Mouse (Mus musculus): Measurements from ENCODE around the gene Pdzd2. TPM values are rescaled to one million over a fixed set of nuclear protein-coding genes. Genes with fewer than 3 reads are reported as not detected.
"Not testable (repeated sequence)": the region's sequence is repeated elsewhere in the genome, so short reads cannot be mapped to it uniquely, and the experiment has no call there.

Gene Pdzd2
- polyA plus RNA-seq, 1 experiment from 2014 or later: 7.3 TPM

DNA sequence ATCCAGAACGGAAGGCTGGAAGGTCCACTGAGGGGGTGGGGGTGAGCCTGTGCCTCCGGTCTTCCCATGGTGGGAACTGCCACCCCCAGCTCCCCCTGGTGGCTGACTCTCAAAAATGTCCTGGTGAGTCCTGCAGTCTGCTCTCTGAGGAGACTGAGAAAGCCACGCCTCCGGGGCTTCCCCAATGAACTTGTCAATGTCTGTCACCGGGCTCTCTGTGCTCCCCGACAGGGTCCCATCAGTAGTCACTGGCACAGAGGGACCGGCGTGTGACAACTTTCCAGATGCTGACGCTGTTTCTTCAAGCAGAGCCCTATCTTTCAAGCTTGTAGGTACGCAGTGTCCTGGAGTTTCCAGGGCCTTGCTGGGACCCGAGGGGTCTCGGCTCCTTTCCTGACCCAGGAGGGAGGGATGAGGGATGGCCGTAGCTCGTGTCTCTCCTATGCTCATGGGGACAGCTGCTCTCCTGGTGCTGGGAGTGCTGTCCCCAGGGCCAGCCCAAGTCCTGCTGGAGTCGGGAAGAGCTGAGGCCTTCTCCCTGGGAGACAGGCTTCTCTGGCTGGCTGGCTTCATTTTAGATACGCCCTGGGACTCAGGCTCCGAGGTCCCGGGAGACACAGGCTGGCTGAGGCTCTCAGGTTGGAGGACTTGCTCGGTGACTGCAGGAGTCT, 363.9 kb downstream of the Pdzd2 start:
- 2% methylated on average over 19 of the region's 19 CpGs for WGBS
- Histone ChIP-seq H3K9me3 (no peaks in the 10 kb centered on the region), H3K27ac (peak overlapping the region; percentile 78), H3K4me1 (peaks cover 26% of the 10 kb centered on the region), H3K36me3 (peaks cover 9% of the 10 kb centered on the region), H3K4me3 (peak overlapping the region; percentile 57), H3K27me3 (ENCODE audit: insufficient read depth, poor library complexity, severe bottlenecking) (peaks cover 10% of the 10 kb centered on the region; the same call in 1 of the 2 replicates)
- peak; percentile 93 for DNase-seq (ENCODE audit: low spot score)

DNA sequence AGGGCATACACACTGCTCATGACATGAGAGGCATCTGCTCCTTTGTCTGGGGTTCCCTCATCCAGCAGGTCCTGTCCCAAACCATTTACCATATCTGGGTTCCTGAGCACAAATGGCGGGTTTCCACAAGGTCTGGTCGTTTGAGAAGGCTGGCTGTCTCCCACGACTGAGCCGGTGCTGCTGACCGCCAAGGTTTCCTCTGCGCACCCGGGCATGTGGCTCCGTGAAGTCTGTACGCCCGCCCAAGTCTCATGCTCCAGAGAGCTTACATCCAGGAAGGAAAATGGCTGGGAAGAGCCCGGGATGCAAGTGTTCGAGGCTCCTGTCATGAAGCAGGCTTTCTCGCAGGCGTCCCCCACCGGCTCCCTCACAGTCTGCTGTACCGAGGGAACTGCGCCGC, 364.8 kb downstream of the Pdzd2 start:
- Histone ChIP-seq H3K4me3 (peak overlapping the region; percentile 57), H3K27me3 (ENCODE audit: insufficient read depth, poor library complexity, severe bottlenecking) (peaks cover 10% of the 10 kb centered on the region; the same call in 1 of the 2 replicates), H3K9me3 (no peaks in the 10 kb centered on the region), H3K27ac (peak overlapping the region; percentile 78), H3K4me1 (peaks cover 26% of the 10 kb centered on the region), H3K36me3 (peaks cover 9% of the 10 kb centered on the region)
- no peak for DNase-seq (ENCODE audit: low spot score)
- 47% methylated on average over 18 of the region's 18 CpGs for WGBS

- WGBS: 76% methylated on average over 6 of the region's 6 CpGs
- peaks cover 10% of the 10 kb centered on the region; the same call in 1 of the 2 replicates for H3K27me3 ChIP-seq (ENCODE audit: insufficient read depth, poor library complexity, severe bottlenecking)
- H3K36me3 ChIP-seq: peaks cover 9% of the 10 kb centered on the region
- no peak overlapping the region for H3K4me3 ChIP-seq
- peaks cover 26% of the 10 kb centered on the region for H3K4me1 ChIP-seq
- no peak for DNase-seq (ENCODE audit: low spot score)
- H3K27ac ChIP-seq: no peak overlapping the region
- no peaks in the 10 kb centered on the region for H3K9me3 ChIP-seq
These were observed 365.8 kb downstream of the Pdzd2 start for GRCm38 (mm10) chr15:12373918-12374317.

- Histone ChIP-seq H3K27me3 (ENCODE audit: insufficient read depth, poor library complexity, severe bottlenecking) (peaks cover 10% of the 10 kb centered on the region; the same call in 1 of the 2 replicates), H3K9me3 (no peaks in the 10 kb centered on the region), H3K4me3 (no peak overlapping the region), H3K36me3 (peaks cover 9% of the 10 kb centered on the region), H3K27ac (no peak overlapping the region), H3K4me1 (peaks cover 28% of the 10 kb centered on the region)
- WGBS: 72% methylated on average over 14 of the region's 14 CpGs
- no peak for DNase-seq (ENCODE audit: low spot score)
These were observed 366.2 kb downstream of the Pdzd2 start for GRCm38 (mm10) chr15:12373496-12373895.

DNA sequence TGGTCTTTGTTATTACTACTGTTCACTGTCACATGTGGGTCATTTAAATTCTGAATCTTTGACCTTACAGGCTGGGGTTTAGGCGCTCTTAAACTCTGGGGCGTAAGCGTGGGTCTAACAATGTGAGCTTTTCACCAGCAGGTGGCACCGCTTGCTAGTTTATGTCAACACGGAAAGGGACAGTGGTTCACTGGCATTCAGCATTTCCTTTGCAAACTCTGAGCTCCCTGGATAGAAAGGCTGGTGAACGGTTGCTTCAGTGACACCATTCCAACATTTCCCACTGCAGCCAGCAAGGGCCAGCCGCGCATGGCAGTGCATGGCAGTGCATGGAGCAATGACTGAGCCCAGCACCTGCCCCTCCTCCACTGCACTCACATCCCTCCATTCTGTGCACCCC, 368.5 kb downstream of the Pdzd2 start:
- WGBS: 6% methylated on average over 8 of the region's 8 CpGs
- peak overlapping the region; percentile 48; the same call in 1 of the 2 replicates for H3K27ac ChIP-seq
- H3K27me3 ChIP-seq (ENCODE audit: insufficient read depth, poor library complexity, severe bottlenecking): peaks cover 10% of the 10 kb centered on the region; the same call in 1 of the 2 replicates

GRCm38 (mm10) chr15:12370096-12370495, 369.6 kb downstream of the Pdzd2 start:
- 89% methylated on average over 3 of the region's 3 CpGs for whole genome bisulfite sequencing
- Histone ChIP-seq H3K36me3 (peaks cover 9% of the 10 kb centered on the region), H3K9me3 (no peaks in the 10 kb centered on the region), H3K27ac (no peak overlapping the region), H3K4me1 (peaks cover 41% of the 10 kb centered on the region), H3K4me3 (no peak overlapping the region), H3K27me3 (ENCODE audit: insufficient read depth, poor library complexity, severe bottlenecking) (peaks cover 10% of the 10 kb centered on the region; the same call in 1 of the 2 replicates)
- no peak for DNase-seq (ENCODE audit: low spot score)

More for the DNA sequence above, 368.5 kb downstream of the Pdzd2 start:
- peaks cover 42% of the 10 kb centered on the region for H3K4me1 ChIP-seq
- no peaks in the 10 kb centered on the region for H3K9me3 ChIP-seq
- H3K36me3 ChIP-seq: peaks cover 9% of the 10 kb centered on the region
- no peak overlapping the region for H3K4me3 ChIP-seq
- DNase-seq (ENCODE audit: low spot score): peak; percentile 90

DNA sequence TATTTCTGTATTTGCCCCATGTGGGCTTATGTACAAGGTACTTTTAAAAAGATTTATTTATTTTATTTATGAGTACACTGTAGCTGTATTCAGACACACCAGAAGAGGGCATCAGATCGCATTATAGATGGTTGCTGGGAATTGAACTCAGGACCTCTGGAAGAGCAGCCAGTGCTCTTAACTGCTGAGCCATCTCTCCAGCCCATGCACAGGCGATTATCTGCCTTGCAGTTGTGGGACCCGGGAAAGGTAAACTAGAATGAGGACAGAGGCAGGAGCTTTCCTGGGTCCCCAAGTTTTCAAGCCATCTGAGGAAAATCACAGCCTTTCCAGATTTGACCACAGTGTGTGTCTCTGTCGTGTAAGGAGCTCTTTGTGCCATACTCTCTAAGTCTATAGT, 370.9 kb downstream of the Pdzd2 start:
- 72% methylated on average over 4 of the region's 4 CpGs for WGBS
- Histone ChIP-seq H3K36me3 (peaks cover 4% of the 10 kb centered on the region), H3K4me1 (peaks cover 38% of the 10 kb centered on the region), H3K9me3 (no peaks in the 10 kb centered on the region), H3K27me3 (ENCODE audit: insufficient read depth, poor library complexity, severe bottlenecking) (peaks cover 4% of the 10 kb centered on the region; the same call in 1 of the 2 replicates), H3K4me3 (no peak overlapping the region), H3K27ac (no peak overlapping the region)
- no peak for DNase-seq (ENCODE audit: low spot score)

- Histone ChIP-seq H3K9me3 (no peaks in the 10 kb centered on the region), H3K4me1 (peaks cover 36% of the 10 kb centered on the region), H3K27me3 (ENCODE audit: insufficient read depth, poor library complexity, severe bottlenecking) (peaks cover 3% of the 10 kb centered on the region; the same call in 1 of the 2 replicates), H3K27ac (peak overlapping the region; percentile 77), H3K4me3 (no peak overlapping the region), H3K36me3 (peaks cover 6% of the 10 kb centered on the region; the same call in 1 of the 2 replicates)
- no peak for DNase-seq (ENCODE audit: low spot score)
- WGBS: 85% methylated on average over 11 of the region's 11 CpGs
These were observed 371.4 kb downstream of the Pdzd2 start for GRCm38 (mm10) chr15:12368357-12368756.

- peak; percentile 91 for DNase-seq (ENCODE audit: low spot score)
- Histone ChIP-seq H3K36me3 (0 out of 2 replicates have a peak, but pooled peaks cover 4% of the 10 kb centered on the region), H3K4me3 (peak overlapping the region; percentile 32; the same call in 1 of the 2 replicates), H3K9me3 (no peaks in the 10 kb centered on the region), H3K27me3 (ENCODE audit: insufficient read depth, poor library complexity, severe bottlenecking) (no peaks in the 10 kb centered on the region), H3K27ac (peak overlapping the region; percentile 77), H3K4me1 (peaks cover 35% of the 10 kb centered on the region)
- WGBS: 13% methylated on average over 13 of the region's 13 CpGs
These were observed 372.2 kb downstream of the Pdzd2 start for GRCm38 (mm10) chr15:12367306-12368080.

DNA sequence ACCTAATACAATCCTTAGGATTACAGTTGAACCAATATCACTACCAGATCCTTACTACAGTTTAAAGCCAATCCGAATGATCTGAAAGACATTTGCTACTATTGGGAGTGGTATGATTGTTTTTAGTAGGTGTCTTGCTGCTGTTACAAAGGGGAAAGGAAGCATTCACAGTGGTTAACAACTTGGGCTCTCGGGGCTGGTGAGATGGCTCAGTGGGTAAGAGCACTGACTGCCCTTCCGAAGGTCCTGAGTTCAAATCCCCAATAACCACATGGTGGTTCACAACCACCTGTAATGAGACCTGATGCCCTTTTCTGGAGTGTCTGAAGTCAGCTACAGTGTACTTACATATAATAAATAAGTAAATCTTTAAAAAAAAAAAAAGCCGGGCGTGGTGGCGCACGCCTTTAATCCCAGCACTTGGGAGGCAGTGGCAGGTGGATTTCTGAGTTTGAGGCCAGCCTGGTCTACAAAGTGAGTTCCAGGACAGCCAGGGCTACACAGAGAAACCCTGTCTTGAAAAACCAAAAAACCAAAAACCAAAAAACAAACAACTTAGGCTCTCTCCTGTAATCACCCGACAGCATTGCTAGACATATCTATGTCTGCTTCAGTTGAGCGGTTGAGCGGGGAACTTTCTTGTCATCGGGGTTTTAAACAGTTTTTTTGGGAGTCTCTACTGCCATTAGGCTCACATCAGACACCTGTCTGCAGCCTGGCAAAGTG, 373.0 kb downstream of the Pdzd2 start:
- WGBS: 82% methylated on average over 11 of the region's 11 CpGs
- H3K27ac ChIP-seq: peak overlapping the region; percentile 77; the same call in 1 of the 2 replicates
- peaks cover 35% of the 10 kb centered on the region for H3K4me1 ChIP-seq

DNA sequence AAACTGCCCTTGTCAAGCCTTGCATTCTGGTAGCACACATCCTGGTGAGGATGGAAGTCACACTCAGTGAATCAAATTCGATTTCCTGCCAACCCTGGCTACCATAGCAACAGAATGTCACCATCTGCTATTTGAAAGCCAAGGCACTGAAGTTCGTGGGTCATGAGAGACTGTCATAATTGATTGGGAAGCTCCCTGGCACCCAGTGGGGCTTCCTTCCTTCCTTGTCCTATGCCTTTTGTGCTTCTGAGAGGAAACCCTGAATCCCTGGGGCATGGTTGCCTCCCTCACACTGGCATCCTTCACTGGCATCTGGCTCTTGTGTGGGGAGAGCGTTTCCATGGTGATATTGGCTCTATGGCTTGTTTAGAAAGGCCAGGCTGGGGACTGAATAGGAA, 373.7 kb downstream of the Pdzd2 start:
- WGBS: 49% methylated on average over 3 of the region's 3 CpGs
- no peaks in the 10 kb centered on the region for H3K9me3 ChIP-seq
- H3K36me3 ChIP-seq: 0 out of 2 replicates have a peak, but pooled peaks cover 6% of the 10 kb centered on the region
- no peak overlapping the region for H3K4me3 ChIP-seq
- peak overlapping the region; percentile 52 for H3K27ac ChIP-seq
- H3K27me3 ChIP-seq (ENCODE audit: insufficient read depth, poor library complexity, severe bottlenecking): no peaks in the 10 kb centered on the region
- DNase-seq (ENCODE audit: low spot score): no peak
- H3K4me1 ChIP-seq: peaks cover 30% of the 10 kb centered on the region

More for the DNA sequence above, 373.0 kb downstream of the Pdzd2 start:
- H3K27me3 ChIP-seq (ENCODE audit: insufficient read depth, poor library complexity, severe bottlenecking); H3K9me3 ChIP-seq; DNase-seq (ENCODE audit: low spot score); H3K36me3 ChIP-seq; H3K4me3 ChIP-seq: not testable (repeated sequence)

DNA sequence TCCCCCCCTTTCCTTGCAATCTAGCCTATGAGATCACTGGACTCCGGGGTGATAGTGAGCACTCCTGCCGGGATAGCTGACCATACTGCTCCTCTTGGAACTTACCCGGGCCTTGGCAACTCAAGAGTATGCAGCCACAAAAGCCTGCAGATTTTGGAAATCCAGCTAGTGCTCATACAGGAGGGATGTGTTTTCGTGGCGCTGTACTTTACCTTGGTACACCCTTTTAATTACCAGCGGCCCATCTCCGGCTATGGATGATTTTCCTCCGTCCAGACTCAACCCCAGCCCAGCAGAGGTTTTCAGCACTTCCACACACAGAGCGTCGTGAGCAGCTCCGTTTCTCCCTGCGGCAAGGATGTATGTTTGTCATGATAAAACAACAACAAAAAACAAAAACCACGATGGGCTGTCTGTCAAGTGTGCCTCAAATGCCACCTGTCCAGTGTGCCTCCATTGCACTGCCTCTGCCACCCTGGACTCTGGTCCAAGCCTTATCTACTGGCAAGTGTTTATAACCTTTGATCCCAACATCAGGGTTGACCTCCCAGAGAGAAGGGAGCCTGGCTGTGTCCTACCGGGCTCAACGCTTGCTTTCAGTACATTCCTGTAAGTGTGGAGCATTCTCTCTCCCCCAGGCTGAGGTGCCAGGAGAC, 374.2 kb downstream of the Pdzd2 start:
- H3K27me3 ChIP-seq (ENCODE audit: insufficient read depth, poor library complexity, severe bottlenecking): no peaks in the 10 kb centered on the region
- no peak overlapping the region for H3K4me3 ChIP-seq
- no peak for DNase-seq (ENCODE audit: low spot score)
- 66% methylated on average over 15 of the region's 15 CpGs for WGBS
- peaks cover 29% of the 10 kb centered on the region for H3K4me1 ChIP-seq
- peak overlapping the region; percentile 52 for H3K27ac ChIP-seq
- H3K9me3 ChIP-seq: no peaks in the 10 kb centered on the region
- peaks cover 7% of the 10 kb centered on the region; the same call in 1 of the 2 replicates for H3K36me3 ChIP-seq

Measured in heart, embryonic 10.5 days (tissue).